Mouse (Mus musculus): ENCODE results near the gene Fbxw8. TPM values are rescaled to one million over a fixed set of nuclear protein-coding genes. Genes with fewer than 3 reads are reported as not detected.

Fbxw8 gene
- polyA plus RNA-seq, 1 experiment from 2014 or later: 8.1 TPM

DNA sequence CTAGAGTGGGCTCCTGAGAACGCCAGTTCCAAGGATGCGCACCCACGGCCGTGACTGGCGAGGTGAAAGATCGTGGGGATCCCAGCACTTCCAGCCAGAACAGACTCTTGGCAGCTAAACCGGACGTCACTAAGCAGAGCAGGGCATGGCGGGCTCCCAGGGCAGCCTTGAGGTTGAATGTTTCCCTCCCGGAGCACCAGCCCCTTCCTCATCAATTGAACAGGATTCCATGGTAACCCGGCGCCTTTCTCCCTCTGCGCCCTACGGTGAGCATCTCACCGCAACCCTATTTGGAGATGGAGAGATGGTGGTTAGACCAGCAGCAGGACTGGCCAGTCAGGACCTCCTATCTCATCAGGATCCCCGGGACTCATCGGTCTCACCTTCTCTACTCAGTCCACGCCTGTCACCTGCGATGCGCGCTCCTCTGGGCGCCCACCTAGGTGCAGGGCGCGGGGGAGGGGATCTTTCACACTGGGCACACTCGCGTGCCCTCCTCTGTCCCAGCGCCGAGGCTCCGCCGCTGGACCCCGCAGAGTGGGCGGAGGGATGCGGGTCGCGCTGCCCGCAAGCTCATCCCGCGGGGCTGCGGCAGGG, 128.1 kb downstream of the Fbxw8 start:
- no peak for DNase-seq (ENCODE audit: low spot score)

DNA sequence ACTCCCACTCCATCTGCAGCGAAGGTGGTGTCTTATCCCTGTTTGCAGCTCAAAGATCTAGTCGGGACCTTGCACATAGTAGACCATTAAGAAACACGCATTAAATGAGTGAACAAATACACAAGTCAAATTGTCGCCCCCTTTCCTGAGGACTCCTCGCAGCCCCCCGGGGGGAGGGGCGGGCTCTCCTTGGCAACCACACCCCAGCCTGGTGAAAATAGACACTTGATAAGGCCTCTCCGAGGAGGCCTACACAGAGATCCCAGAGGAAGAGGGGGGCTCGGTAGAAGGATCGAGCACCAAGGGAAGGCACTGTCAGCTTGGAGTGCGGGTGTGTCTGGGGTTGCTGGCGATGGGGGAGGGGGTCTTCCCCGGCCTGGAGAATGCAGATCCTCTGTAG, 128.9 kb downstream of the Fbxw8 start:
- DNase-seq (ENCODE audit: low spot score): no peak

DNA sequence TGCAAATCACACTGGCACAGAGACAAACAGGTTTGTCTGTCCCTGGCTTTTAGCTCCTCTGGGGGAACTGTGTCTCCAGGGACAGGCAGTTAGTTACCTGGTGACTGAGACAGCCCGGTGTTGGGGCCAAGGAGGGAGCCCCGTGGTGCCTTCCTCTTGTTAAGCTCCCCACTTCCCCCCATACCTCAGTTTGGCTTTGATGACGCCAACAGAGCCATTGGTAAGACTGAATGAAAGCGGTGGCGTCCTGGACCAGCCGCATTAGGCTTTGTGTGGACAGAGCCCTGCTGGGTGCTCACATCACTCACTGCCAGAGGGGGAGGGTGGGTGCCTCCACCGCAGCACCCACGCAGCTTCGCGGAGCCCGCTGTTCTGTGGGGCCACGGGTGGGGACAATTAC, 129.4 kb downstream of the Fbxw8 start:
- peak; percentile 25 for DNase-seq (ENCODE audit: low spot score)

DNA sequence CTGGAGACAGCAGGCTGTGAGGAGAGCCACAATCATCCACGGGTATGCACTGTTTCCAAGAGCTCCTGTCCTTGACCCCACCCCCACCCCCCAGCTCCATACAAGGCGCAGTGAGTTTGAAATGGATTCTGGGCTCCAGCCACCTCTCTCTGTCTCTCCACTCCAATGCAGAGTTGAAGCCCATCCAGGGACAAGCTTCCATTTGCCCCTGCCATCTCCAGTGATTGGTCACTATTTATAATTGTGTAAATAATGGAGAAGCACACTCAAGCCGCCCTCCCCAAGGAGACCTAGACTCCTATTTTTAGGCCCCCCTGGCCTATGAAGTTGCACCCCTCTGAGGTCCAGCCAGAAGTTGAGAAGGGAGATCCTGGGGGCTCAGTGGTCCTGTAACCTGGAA, 132.2 kb downstream of the Fbxw8 start:
- no peak for DNase-seq (ENCODE audit: low spot score)

DNA sequence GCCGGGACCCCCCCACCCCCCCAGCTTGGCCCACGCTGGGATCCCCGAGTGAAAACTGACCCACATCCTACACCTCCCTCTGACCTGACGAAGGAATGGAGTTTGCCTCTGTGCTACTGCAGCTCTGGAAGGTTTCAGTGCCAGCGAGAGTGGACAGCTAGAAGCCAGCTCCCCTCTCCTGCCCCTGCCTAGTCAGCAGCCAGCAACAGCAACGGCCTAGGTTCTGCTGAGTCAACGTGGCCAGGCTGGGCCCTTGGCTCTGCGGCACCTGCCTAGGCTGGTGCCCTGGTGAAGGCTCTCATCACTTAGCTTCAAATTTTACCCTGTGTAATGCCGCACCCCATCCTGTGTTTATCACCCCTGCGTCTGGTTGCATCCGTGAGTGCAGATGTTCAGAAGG, 135.4 kb downstream of the Fbxw8 start:
- DNase-seq (ENCODE audit: low spot score): no peak

DNA sequence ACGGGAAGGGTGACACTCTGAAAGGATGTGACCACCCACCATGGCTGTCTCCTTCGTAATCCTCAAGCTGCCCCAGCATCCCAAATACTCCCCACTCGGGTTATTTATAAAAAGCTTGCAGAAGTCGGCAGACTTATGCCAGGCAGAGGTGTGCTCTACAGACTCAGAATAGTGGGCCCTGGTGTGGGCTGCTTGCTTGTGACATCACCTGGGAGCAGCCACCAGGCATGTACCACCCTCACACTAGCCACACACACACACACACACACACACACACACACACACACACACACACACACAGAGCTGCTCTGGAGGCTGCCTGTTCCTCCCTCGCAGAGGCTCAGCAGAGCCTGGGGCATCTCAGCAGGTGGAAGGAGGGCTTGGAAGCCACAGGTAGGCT, 137.7 kb downstream of the Fbxw8 start:
- no peak for DNase-seq (ENCODE audit: low spot score)

DNA sequence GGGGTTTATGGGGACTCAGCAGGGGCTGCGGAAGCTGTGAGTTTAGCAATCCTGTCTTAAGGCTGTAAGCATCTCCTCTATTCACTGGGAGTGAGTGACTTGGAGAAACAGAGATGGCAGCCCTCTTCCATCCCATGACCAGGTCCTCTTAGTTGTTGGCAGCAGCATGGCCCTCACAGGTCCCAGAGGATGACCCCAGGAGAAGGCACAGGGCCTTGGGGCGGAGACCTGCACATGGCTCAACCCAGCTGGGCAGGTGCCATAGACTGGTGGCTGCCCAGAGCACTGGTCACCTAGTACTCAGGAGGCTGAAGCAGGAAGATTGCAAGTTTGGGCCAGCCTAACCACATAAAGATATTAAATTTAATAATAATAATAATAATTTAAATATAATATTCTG, 139.6 kb downstream of the Fbxw8 start:
- DNase-seq (ENCODE audit: low spot score): no peak

DNA sequence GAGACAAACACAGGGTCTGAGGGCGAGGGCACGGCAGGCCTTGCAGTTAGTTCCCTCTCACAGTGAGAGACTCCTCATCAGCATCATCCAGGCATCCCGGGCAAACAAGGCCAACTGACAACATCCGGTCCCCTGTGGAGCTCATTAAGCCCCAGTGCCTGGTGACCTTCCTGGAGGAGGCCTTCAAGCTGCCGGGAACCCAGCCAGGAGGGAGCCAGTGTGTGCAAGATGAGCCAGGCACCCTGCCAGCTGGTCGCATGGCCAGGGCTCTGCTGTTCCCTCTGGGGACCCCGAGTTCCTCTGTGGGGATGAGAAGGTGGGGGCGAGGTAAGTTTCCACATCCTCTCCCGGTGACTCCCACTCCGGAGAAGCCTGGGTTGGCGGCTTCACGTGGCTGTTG, 140.2 kb downstream of the Fbxw8 start:
- DNase-seq (ENCODE audit: low spot score): no peak

Other genes starting within 250 kb of the Fbxw8 start
- 28.1 and 28.2 TPM in 2 replicates for gene Fbxo21, start 178.7 kb downstream of the Fbxw8 start, polyA plus RNA-seq (2015; fragmentation: Nextera tagmentation; extraction: Ambion mirVana)
- gene Tesc, start 127.7 kb downstream of the Fbxw8 start, polyA plus RNA-seq (2015; fragmentation: Nextera tagmentation; extraction: Ambion mirVana): 13.7 and 15.8 TPM in 2 replicates
- gene Hrk, start 9.2 kb upstream of the Fbxw8 start, polyA plus RNA-seq (2015; fragmentation: Nextera tagmentation; extraction: Ambion mirVana): 0.08 and 0.10 TPM in 2 replicates
- gene Rnft2, start 89.7 kb upstream of the Fbxw8 start, polyA plus RNA-seq (2015; fragmentation: Nextera tagmentation; extraction: Ambion mirVana): 0.51 and 0.58 TPM in 2 replicates
- gene 2410131K14Rik, start 89.8 kb upstream of the Fbxw8 start, polyA plus RNA-seq (2015; fragmentation: Nextera tagmentation; extraction: Ambion mirVana): 4.2 and 4.7 TPM in 2 replicates

All from thymus, postnatal 0 days (tissue).